Mouse (Mus musculus): ENCODE measurements around the gene Farsa.
"Not testable (repeated sequence)": the region's sequence is repeated elsewhere in the genome, so short reads cannot be mapped to it uniquely, and the experiment has no call there.

The Farsa gene

GRCm38 (mm10) chr8:84873016-84873415, 16.2 kb downstream of the Farsa start:
- no peak for DNase-seq (ENCODE audit: low spot score)

- DNase-seq (ENCODE audit: low spot score), result no peak
Observed at GRCm38 (mm10) chr8:84874339-84874738, 17.6 kb downstream of the Farsa start.

GRCm38 (mm10) chr8:84877297-84878035, 20.7 kb downstream of the Farsa start:
- no peak for DNase-seq (ENCODE audit: low spot score)

GRCm38 (mm10) chr8:84878915-84879314, 22.1 kb downstream of the Farsa start:
- no peak for DNase-seq (ENCODE audit: low spot score)

- DNase-seq (ENCODE audit: low spot score), result no peak
Observed at GRCm38 (mm10) chr8:84884728-84885127, 27.9 kb downstream of the Farsa start.

- DNase-seq (ENCODE audit: low spot score), result no peak
Observed at GRCm38 (mm10) chr8:84888280-84888679, 31.5 kb downstream of the Farsa start.

GRCm38 (mm10) chr8:84889141-84889540, 32.4 kb downstream of the Farsa start:
- DNase-seq (ENCODE audit: low spot score), result no peak

- DNase-seq (ENCODE audit: low spot score), result no peak
Observed at GRCm38 (mm10) chr8:84892993-84893708, 36.4 kb downstream of the Farsa start.

- DNase-seq (ENCODE audit: low spot score), result peak; percentile 93
Observed at GRCm38 (mm10) chr8:84893709-84894134, 36.9 kb downstream of the Farsa start, which contains the start of gene Gcdh. Gcdh (minus strand) TSS chr8:84893921.

- no peak for DNase-seq (ENCODE audit: low spot score)
Observed at GRCm38 (mm10) chr8:84895963-84896362, 39.2 kb downstream of the Farsa start.

- DNase-seq (ENCODE audit: low spot score), result no peak
Observed at GRCm38 (mm10) chr8:84901071-84901470, 44.3 kb downstream of the Farsa start.

- DNase-seq (ENCODE audit: low spot score), result no peak
Observed at GRCm38 (mm10) chr8:84901752-84902151, 45.0 kb downstream of the Farsa start, which contains the start of gene Klf1. Klf1 (plus strand) TSS chr8:84901928.

- DNase-seq (ENCODE audit: low spot score), result no peak
Observed at GRCm38 (mm10) chr8:84902367-84902919, 45.7 kb downstream of the Farsa start.

- DNase-seq (ENCODE audit: low spot score), result peak; percentile 85
Observed at GRCm38 (mm10) chr8:84902920-84903661, 46.3 kb downstream of the Farsa start.

GRCm38 (mm10) chr8:84904351-84904750, 47.6 kb downstream of the Farsa start:
- DNase-seq (ENCODE audit: low spot score), result no peak

- DNase-seq (ENCODE audit: low spot score), result no peak
Observed at GRCm38 (mm10) chr8:84907037-84907436, 50.2 kb downstream of the Farsa start.

GRCm38 (mm10) chr8:84907493-84907892, 50.7 kb downstream of the Farsa start:
- no peak for DNase-seq (ENCODE audit: low spot score)

GRCm38 (mm10) chr8:84907979-84908378, 51.2 kb downstream of the Farsa start:
- DNase-seq (ENCODE audit: low spot score), result not testable (repeated sequence)

- DNase-seq (ENCODE audit: low spot score), result peak; percentile 95
Observed at GRCm38 (mm10) chr8:84908421-84909161, 51.8 kb downstream of the Farsa start, which contains the start of gene Dnase2a. Dnase2a (plus strand) TSS chr8:84908560.

GRCm38 (mm10) chr8:84909162-84909767, 52.5 kb downstream of the Farsa start:
- DNase-seq (ENCODE audit: low spot score), result no peak

- no peak for DNase-seq (ENCODE audit: low spot score)
Observed at GRCm38 (mm10) chr8:84909949-84910348, 53.2 kb downstream of the Farsa start.
